Mouse (Mus musculus) C2C12 (cell line): ENCODE measurements around the gene Polr2i. TPM values are rescaled to one million over a fixed set of nuclear protein-coding genes. Genes with fewer than 3 reads are reported as not detected.
"Not testable (repeated sequence)": the region's sequence is repeated elsewhere in the genome, so short reads cannot be mapped to it uniquely, and the experiment has no call there.

Experiments used
- H3K27me3 ChIP-seq: one replicate; pipeline ENCODE4 v1.6.1; 2011; ENCODE audit not compliant: control insufficient read depth, insufficient read depth, insufficient read length
- H3K36me3 ChIP-seq: one replicate; pipeline ENCODE4 v1.6.1; 2011; ENCODE audit not compliant: control insufficient read depth, insufficient read depth
- H3K4me3 ChIP-seq: one replicate; pipeline ENCODE4 v1.5.1; 2011; ENCODE audit warnings: mild to moderate bottlenecking, control low read depth; ENCODE audit not compliant: poor library complexity, insufficient read depth, severe bottlenecking
- H3K79me2 ChIP-seq: one replicate; pipeline ENCODE4 v1.6.1; 2011; ENCODE audit not compliant: control insufficient read depth, insufficient read depth
- H3K79me3 ChIP-seq: one replicate; pipeline ENCODE4 v1.6.1; 2011; ENCODE audit warnings: low read depth, control low read depth
- H3ac ChIP-seq: one replicate; pipeline ENCODE3; 2011; ENCODE audit warnings: low read depth; ENCODE audit not compliant: control insufficient read depth, insufficient read length
- CEBPB ChIP-seq: IDR thresholded peaks from one replicate; pipeline ENCODE4 v1.6.1; 2011; ENCODE audit warnings: low read depth, mild to moderate bottlenecking, control low read depth, moderate library complexity
- CTCF ChIP-seq: IDR thresholded peaks from one replicate; pipeline ENCODE4 v1.5.1; 2011; ENCODE audit not compliant: control insufficient read depth, insufficient read depth, insufficient read length
- FOSL1 ChIP-seq: IDR thresholded peaks from one replicate; pipeline ENCODE4 v1.8.0; 2011; ENCODE audit warnings: mild to moderate bottlenecking, low read length; ENCODE audit not compliant: poor library complexity, insufficient read depth, severe bottlenecking
- MAX ChIP-seq: IDR thresholded peaks from one replicate; pipeline ENCODE4 v1.6.1; 2011; ENCODE audit warnings: mild to moderate bottlenecking, control low read depth
- MYOD1 ChIP-seq: IDR thresholded peaks from one replicate; pipeline ENCODE4 v1.6.1; 2011; ENCODE audit warnings: low read depth; ENCODE audit not compliant: control insufficient read depth, insufficient read length
- MYOG ChIP-seq: IDR thresholded peaks from one replicate; pipeline ENCODE4 v1.6.1; 2011; ENCODE audit not compliant: control insufficient read depth, insufficient read length; ENCODE audit errors: extremely low read depth
- USF1 ChIP-seq: IDR thresholded peaks from one replicate; pipeline ENCODE4 v1.6.1; 2011; ENCODE audit warnings: low read depth, mild to moderate bottlenecking, control low read depth, moderate library complexity
- polyA plus RNA-seq: library from polyadenylated mRNA; unstranded; fragments of >200 nt; fragmentation: generic; extraction: Trizol; gene quantifications from one replicate; pipeline ENCODE4 v1.2.1, GENCODE M21; 2012; ENCODE audit warnings: missing spikeins

Gene Polr2i
- polyA plus RNA-seq, 1 experiment = 175 TPM

- Histone ChIP-seq H3ac (no peak overlapping the region), H3K27me3 (no peaks in the 10 kb centered on the region), H3K36me3 (no peaks in the 10 kb centered on the region), H3K79me2 (no peaks in the 10 kb centered on the region), H3K4me3 (no peak overlapping the region), H3K79me3 (no peaks in the 10 kb centered on the region)
- no peak for TF ChIP-seq MYOD1
- no peak for TF ChIP-seq USF1
- no peak for TF ChIP-seq CEBPB
- no peak for TF ChIP-seq MYOG
- no peak for TF ChIP-seq CTCF
Observed at GRCm38 (mm10) chr7:30200200-30200599, 31.5 kb upstream of the Polr2i start.

GRCm38 (mm10) chr7:30200661-30201060 lies 31.1 kb upstream of the Polr2i start:
- not testable (repeated sequence) for H3K79me2 ChIP-seq, H3ac ChIP-seq, H3K27me3 ChIP-seq, H3K36me3 ChIP-seq, H3K79me3 ChIP-seq, H3K4me3 ChIP-seq

GRCm38 (mm10) chr7:30202895-30203690 lies 28.7 kb upstream of the Polr2i start:
- no peak for TF ChIP-seq MYOD1
- no peak for TF ChIP-seq CTCF
- no peak for TF ChIP-seq MYOG
- TF ChIP-seq USF1 = no peak
- TF ChIP-seq CEBPB = no peak
- TF ChIP-seq FOSL1 = no peak
- TF ChIP-seq MAX = no peak
- Histone ChIP-seq H3K4me3 (no peak overlapping the region), H3ac (no peak overlapping the region), H3K79me2 (no peaks in the 10 kb centered on the region), H3K79me3 (no peaks in the 10 kb centered on the region), H3K36me3 (no peaks in the 10 kb centered on the region), H3K27me3 (no peaks in the 10 kb centered on the region)

GRCm38 (mm10) chr7:30204380-30204779 lies 27.4 kb upstream of the Polr2i start:
- Histone ChIP-seq H3K79me3 (no peaks in the 10 kb centered on the region), H3K4me3 (no peak overlapping the region), H3ac (no peak overlapping the region), H3K27me3 (no peaks in the 10 kb centered on the region), H3K79me2 (no peaks in the 10 kb centered on the region), H3K36me3 (no peaks in the 10 kb centered on the region)
- TF ChIP-seq MAX = no peak
- TF ChIP-seq CEBPB = no peak
- no peak for TF ChIP-seq MYOD1
- TF ChIP-seq CTCF = no peak
- no peak for TF ChIP-seq FOSL1
- no peak for TF ChIP-seq MYOG
- TF ChIP-seq USF1 = no peak

GRCm38 (mm10) chr7:30205383-30205782 lies 26.4 kb upstream of the Polr2i start:
- no peak for TF ChIP-seq MYOG
- no peak for TF ChIP-seq CEBPB
- TF ChIP-seq MAX = no peak
- peak; percentile 52 for TF ChIP-seq CTCF
- no peak for TF ChIP-seq USF1
- TF ChIP-seq MYOD1 = no peak
- Histone ChIP-seq H3ac (no peak overlapping the region), H3K4me3 (no peak overlapping the region), H3K79me2 (no peaks in the 10 kb centered on the region), H3K79me3 (no peaks in the 10 kb centered on the region), H3K27me3 (no peaks in the 10 kb centered on the region), H3K36me3 (no peaks in the 10 kb centered on the region)

- not testable (repeated sequence) for H3K79me2 ChIP-seq, H3K36me3 ChIP-seq, H3ac ChIP-seq, H3K27me3 ChIP-seq, H3K4me3 ChIP-seq, H3K79me3 ChIP-seq
Observed at GRCm38 (mm10) chr7:30206364-30206763, 25.4 kb upstream of the Polr2i start.
